Mouse (Mus musculus): ENCODE results near the gene Blvrb.

- TF ChIP-seq CTCF (IDR thresholded peaks at IDR 0.05; ENCODE audit: borderline replicate concordance, extremely low read depth, insufficient read depth, insufficient read length): no peak
- no peak for TF ChIP-seq POLR2A (IDR thresholded peaks at IDR 0.05; ENCODE audit: borderline replicate concordance, extremely low read depth, insufficient read depth, insufficient read length, poor library complexity, severe bottlenecking)
These were observed 40.0 kb downstream of the Blvrb start for GRCm38 (mm10) chr7:27487740-27488268.

Measured in brain, embryonic 14.5 days (tissue).